Mouse (Mus musculus): Measurements from ENCODE around the gene N4bp1. TPM values are rescaled to one million over a fixed set of nuclear protein-coding genes. Genes with fewer than 3 reads are reported as not detected.

The N4bp1 gene
- polyA plus RNA-seq, 1 experiment from 2014 or later, result 12.7 TPM

GRCm38 (mm10) chr8:86871421-86871820, 13.6 kb downstream of the N4bp1 start:
- H3K4me2 ChIP-seq, result no peak overlapping the region
- H3K4me1 ChIP-seq, result peaks cover 16% of the 10 kb centered on the region
- H3K9me3 ChIP-seq, result no peaks in the 10 kb centered on the region
- WGBS, result 96% methylated on average over 2 of the region's 2 CpGs
- no peak overlapping the region for H3K9ac ChIP-seq
- no peak overlapping the region for H3K4me3 ChIP-seq (replicated peaks)
- ATAC-seq (ENCODE audit: low FRiP score), result no peak
- no peaks in the 10 kb centered on the region for H3K27me3 ChIP-seq
- H3K27ac ChIP-seq, result no peak overlapping the region
- H3K36me3 ChIP-seq (replicated peaks), result no peaks in the 10 kb centered on the region

- 89% methylated on average over 2 of the region's 2 CpGs for WGBS
- Histone ChIP-seq H3K27ac (no peak overlapping the region), H3K4me1 (peaks cover 16% of the 10 kb centered on the region), H3K9me3 (no peaks in the 10 kb centered on the region), H3K27me3 (no peaks in the 10 kb centered on the region), H3K9ac (no peak overlapping the region), H3K4me3 (replicated peaks) (no peak overlapping the region), H3K4me2 (no peak overlapping the region), H3K36me3 (replicated peaks) (no peaks in the 10 kb centered on the region)
- no peak for ATAC-seq (ENCODE audit: low FRiP score)
Observed at GRCm38 (mm10) chr8:86870771-86871170, 14.3 kb downstream of the N4bp1 start.

GRCm38 (mm10) chr8:86868041-86868440, 17.0 kb downstream of the N4bp1 start:
- Histone ChIP-seq H3K27me3 (no peaks in the 10 kb centered on the region), H3K9me3 (no peaks in the 10 kb centered on the region), H3K4me1 (peaks cover 6% of the 10 kb centered on the region; the same call in 1 of the 2 replicates), H3K4me2 (no peak overlapping the region), H3K4me3 (replicated peaks) (no peak overlapping the region), H3K9ac (no peak overlapping the region), H3K36me3 (replicated peaks) (no peaks in the 10 kb centered on the region), H3K27ac (no peak overlapping the region)
- WGBS, result 87% methylated on average over 3 of the region's 3 CpGs
- no peak for ATAC-seq (ENCODE audit: low FRiP score)

GRCm38 (mm10) chr8:86864764-86865163, 20.3 kb downstream of the N4bp1 start:
- peaks cover 21% of the 10 kb centered on the region for H3K36me3 ChIP-seq (replicated peaks)
- no peaks in the 10 kb centered on the region for H3K27me3 ChIP-seq
- no peak overlapping the region for H3K4me3 ChIP-seq (replicated peaks)
- no peaks in the 10 kb centered on the region for H3K9me3 ChIP-seq
- 90% methylated on average over 4 of the region's 4 CpGs for WGBS
- no peak overlapping the region for H3K27ac ChIP-seq
- H3K9ac ChIP-seq, result no peak overlapping the region
- H3K4me1 ChIP-seq, result no peaks in the 10 kb centered on the region
- ATAC-seq (ENCODE audit: low FRiP score), result no peak
- H3K4me2 ChIP-seq, result no peak overlapping the region

- 92% methylated on average over 4 of the region's 4 CpGs for WGBS
- ATAC-seq (ENCODE audit: low FRiP score), result no peak
- H3K9ac ChIP-seq, result no peak overlapping the region
- no peaks in the 10 kb centered on the region for H3K4me1 ChIP-seq
- H3K36me3 ChIP-seq (replicated peaks), result peaks cover 29% of the 10 kb centered on the region
- H3K27ac ChIP-seq, result no peak overlapping the region
- no peak overlapping the region for H3K4me2 ChIP-seq
- H3K27me3 ChIP-seq, result no peaks in the 10 kb centered on the region
- H3K9me3 ChIP-seq, result no peaks in the 10 kb centered on the region
- no peak overlapping the region for H3K4me3 ChIP-seq (replicated peaks)
Observed at GRCm38 (mm10) chr8:86862837-86863236, 22.2 kb downstream of the N4bp1 start.

DNA sequence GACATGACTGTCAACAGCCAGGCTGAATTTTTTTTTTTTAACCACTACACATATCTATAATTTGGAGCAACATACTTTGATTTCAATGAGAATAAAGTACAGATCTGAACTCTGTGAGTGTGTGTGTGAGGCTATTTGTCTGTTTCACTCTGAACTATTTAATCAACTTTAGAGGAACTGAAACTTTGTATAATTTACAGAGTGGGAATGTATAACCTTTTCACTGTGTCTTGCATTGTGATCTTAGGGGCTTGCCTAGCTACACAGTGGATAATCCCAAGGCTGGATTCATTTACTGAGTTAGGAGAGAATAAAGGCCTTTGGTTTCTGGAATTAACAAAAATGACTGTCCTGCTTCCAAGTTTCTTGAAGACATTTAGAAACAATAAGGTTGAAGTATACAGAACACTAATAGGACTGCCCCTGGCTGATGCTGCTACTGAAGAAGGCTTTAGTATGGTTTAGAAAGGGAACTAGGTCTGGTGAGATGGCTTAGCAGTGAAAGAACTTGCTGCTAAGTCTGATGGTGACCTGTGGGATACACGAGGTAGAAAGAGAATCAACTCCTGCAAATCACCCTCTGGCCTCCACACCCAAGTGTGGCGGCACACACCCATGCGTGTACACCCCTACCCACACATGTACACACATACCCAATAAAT, 22.8 kb downstream of the N4bp1 start:
- no peak overlapping the region for H3K27ac ChIP-seq
- H3K4me3 ChIP-seq (replicated peaks), result no peak overlapping the region
- H3K4me2 ChIP-seq, result no peak overlapping the region
- H3K9me3 ChIP-seq, result no peaks in the 10 kb centered on the region
- peaks cover 29% of the 10 kb centered on the region for H3K36me3 ChIP-seq (replicated peaks)
- 86% methylated on average over 3 of the region's 3 CpGs for WGBS
- H3K9ac ChIP-seq, result no peak overlapping the region
- no peaks in the 10 kb centered on the region for H3K4me1 ChIP-seq
- no peaks in the 10 kb centered on the region for H3K27me3 ChIP-seq
- no peak for ATAC-seq (ENCODE audit: low FRiP score)

DNA sequence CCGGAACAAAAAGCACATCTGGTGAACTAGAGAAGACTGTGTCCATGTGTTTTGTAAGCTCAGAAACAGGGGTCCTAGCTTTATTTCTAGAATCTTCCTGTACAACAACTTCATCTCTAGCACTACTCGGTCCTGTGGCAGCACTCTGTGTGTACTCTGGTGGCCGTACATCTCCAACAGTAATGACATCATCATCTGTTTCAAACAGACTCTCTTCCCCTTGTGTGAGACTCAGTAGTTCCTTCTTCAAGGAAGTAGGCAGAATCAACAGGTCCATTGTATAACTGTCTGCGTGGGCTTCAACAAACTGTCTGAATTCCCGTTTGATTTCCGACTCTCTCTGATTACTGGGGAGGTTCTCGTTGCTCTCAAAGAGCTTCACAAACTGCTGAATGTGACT, 23.5 kb downstream of the N4bp1 start:
- WGBS, result 85% methylated on average over 7 of the region's 7 CpGs
- Histone ChIP-seq H3K4me3 (replicated peaks) (no peak overlapping the region), H3K4me1 (no peaks in the 10 kb centered on the region), H3K27me3 (no peaks in the 10 kb centered on the region), H3K4me2 (no peak overlapping the region), H3K36me3 (replicated peaks) (peaks cover 29% of the 10 kb centered on the region), H3K9me3 (no peaks in the 10 kb centered on the region), H3K27ac (no peak overlapping the region), H3K9ac (no peak overlapping the region)
- no peak for ATAC-seq (ENCODE audit: low FRiP score)

DNA sequence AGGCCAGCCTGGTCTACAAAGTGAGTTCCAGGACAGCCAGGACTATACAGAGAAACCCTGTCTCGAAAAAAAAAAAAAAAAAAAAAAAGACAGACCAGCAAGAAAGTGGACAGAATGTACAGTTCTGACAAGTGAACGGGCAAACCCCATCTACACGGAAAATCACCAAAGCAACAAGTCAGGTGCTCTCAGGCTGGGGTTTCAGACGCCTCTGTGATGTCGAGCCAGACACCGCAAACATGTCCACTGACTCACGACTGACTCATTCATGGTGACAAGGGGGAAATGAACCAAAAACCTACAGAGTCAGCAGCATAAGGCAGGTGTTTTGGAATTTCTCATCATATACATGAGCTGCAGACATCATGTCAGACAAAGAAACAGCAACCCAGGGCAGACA, 28.8 kb downstream of the N4bp1 start:
- H3K27me3 ChIP-seq, result no peaks in the 10 kb centered on the region
- H3K9ac ChIP-seq, result no peak overlapping the region
- no peak overlapping the region for H3K27ac ChIP-seq
- H3K4me1 ChIP-seq, result peaks cover 26% of the 10 kb centered on the region
- H3K36me3 ChIP-seq (replicated peaks), result peaks cover 23% of the 10 kb centered on the region
- ATAC-seq (ENCODE audit: low FRiP score), result no peak
- WGBS, result 84% methylated on average over 7 of the region's 7 CpGs
- no peak overlapping the region for H3K4me3 ChIP-seq (replicated peaks)
- H3K4me2 ChIP-seq, result no peak overlapping the region
- H3K9me3 ChIP-seq, result no peaks in the 10 kb centered on the region

- Histone ChIP-seq H3K27me3 (no peaks in the 10 kb centered on the region), H3K9ac (0 out of 2 replicates have a peak overlapping the region, but pooled peaks have one; percentile 30), H3K4me3 (replicated peaks) (no peak overlapping the region), H3K36me3 (replicated peaks) (peaks cover 7% of the 10 kb centered on the region), H3K4me1 (peaks cover 26% of the 10 kb centered on the region), H3K9me3 (no peaks in the 10 kb centered on the region), H3K27ac (no peak overlapping the region), H3K4me2 (no peak overlapping the region)
- 40% methylated on average over 11 of the region's 11 CpGs for WGBS
- no peak for ATAC-seq (ENCODE audit: low FRiP score)
Observed at GRCm38 (mm10) chr8:86854686-86855085, 30.4 kb downstream of the N4bp1 start.

DNA sequence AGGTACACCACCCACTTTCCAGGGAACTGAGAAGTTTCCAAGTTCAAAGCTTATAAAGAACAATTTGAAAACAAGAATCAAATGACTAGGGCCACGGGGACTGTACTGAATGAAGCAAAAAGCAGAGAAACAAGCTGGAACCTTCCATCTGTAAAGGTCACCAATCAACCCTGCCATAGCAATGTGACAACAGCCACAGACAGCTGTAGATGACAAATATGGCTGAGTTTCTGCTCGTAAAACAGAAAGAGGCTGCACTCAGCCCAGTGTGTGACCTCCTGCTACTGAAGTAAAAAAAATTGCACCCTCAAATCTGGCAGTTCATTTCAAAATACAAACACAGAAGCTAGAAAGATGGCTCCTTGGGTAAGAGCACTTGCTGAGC, 31.1 kb downstream of the N4bp1 start:
- H3K4me2 ChIP-seq, result no peak overlapping the region
- H3K36me3 ChIP-seq (replicated peaks), result peaks cover under 1% of the 10 kb centered on the region; the same call in 1 of the 2 replicates
- H3K4me1 ChIP-seq, result peaks cover 26% of the 10 kb centered on the region
- H3K4me3 ChIP-seq (replicated peaks), result no peak overlapping the region
- H3K9me3 ChIP-seq, result no peaks in the 10 kb centered on the region
- H3K9ac ChIP-seq, result no peak overlapping the region
- no peaks in the 10 kb centered on the region for H3K27me3 ChIP-seq
- no peak for ATAC-seq (ENCODE audit: low FRiP score)
- 77% methylated on average over 2 of the region's 2 CpGs for WGBS
- no peak overlapping the region for H3K27ac ChIP-seq

DNA sequence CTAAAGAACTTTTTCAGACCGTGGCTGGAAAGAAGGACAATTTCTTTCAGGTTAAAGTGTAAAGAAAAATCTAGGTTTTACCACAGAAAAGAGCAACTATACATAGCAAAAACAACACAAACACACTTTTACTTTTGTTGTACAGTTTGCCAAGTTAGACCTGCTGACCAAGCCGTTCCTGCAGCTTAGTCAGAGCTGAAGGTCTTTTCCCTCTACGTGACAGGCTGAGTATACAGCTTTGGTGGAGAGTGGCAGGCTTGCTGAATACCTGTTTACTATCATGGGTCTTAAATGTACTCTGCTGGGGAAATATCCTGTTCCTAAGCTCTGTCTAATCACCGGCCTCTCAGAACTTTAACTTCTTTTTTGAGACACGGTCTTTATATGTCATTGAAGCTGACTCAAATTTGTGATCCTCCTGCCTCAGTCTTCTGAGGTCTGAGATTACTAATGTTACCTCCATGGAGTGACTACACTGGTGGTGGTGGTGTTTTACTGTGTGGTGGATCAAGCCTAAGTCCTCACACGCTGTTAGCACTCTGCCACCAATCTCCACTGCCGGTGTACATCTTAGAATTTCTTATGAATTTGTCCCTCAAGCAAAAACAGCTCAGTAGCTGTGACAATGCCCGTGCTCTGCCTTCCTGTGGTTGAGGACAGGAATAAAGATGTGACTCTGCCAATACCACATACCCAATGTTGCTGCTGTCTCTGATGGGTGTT, 31.6 kb downstream of the N4bp1 start:
- Histone ChIP-seq H3K9me3 (no peaks in the 10 kb centered on the region), H3K4me1 (peaks cover 26% of the 10 kb centered on the region), H3K27me3 (no peaks in the 10 kb centered on the region), H3K36me3 (replicated peaks) (peaks cover 2% of the 10 kb centered on the region; the same call in 1 of the 2 replicates), H3K27ac (no peak overlapping the region), H3K4me3 (replicated peaks) (no peak overlapping the region), H3K9ac (no peak overlapping the region), H3K4me2 (no peak overlapping the region)
- WGBS, result 91% methylated on average over 8 of the region's 8 CpGs
- no peak for ATAC-seq (ENCODE audit: low FRiP score)

- Histone ChIP-seq H3K9me3 (no peaks in the 10 kb centered on the region), H3K27ac (no peak overlapping the region), H3K4me1 (peaks cover 26% of the 10 kb centered on the region), H3K9ac (no peak overlapping the region), H3K4me2 (no peak overlapping the region), H3K4me3 (replicated peaks) (no peak overlapping the region), H3K36me3 (replicated peaks) (peaks cover 11% of the 10 kb centered on the region), H3K27me3 (no peaks in the 10 kb centered on the region)
- 95% methylated on average over 3 of the region's 3 CpGs for WGBS
- ATAC-seq (ENCODE audit: low FRiP score), result no peak
Observed at GRCm38 (mm10) chr8:86852491-86852890, 32.6 kb downstream of the N4bp1 start.

DNA sequence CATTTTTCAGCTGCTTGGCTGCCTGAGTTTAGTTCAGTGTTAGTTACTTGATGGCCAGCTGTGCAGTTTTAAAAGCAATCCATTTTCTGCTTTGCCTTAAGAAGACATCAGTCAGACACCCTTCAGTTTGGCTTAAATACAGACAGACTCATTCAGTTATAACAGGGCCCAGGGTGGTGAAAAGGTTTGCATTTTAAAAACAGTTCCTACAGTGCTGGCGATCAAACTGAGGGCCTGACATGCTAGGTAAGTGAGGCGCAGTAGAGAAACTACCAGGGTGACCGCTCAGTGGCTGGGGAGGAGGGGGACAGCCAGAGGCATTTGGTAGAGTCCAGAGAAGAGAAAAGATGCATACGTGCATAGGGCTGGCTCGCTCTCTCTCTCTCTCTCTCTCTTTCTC, 36.2 kb downstream of the N4bp1 start:
- peaks cover 31% of the 10 kb centered on the region for H3K36me3 ChIP-seq (replicated peaks)
- 88% methylated on average over 5 of the region's 5 CpGs for WGBS

More for the DNA sequence above, 36.2 kb downstream of the N4bp1 start:
- no peaks in the 10 kb centered on the region for H3K9me3 ChIP-seq
- H3K27ac ChIP-seq, result no peak overlapping the region
- H3K9ac ChIP-seq, result no peak overlapping the region
- no peak overlapping the region for H3K4me2 ChIP-seq
- no peaks in the 10 kb centered on the region for H3K27me3 ChIP-seq
- no peak overlapping the region for H3K4me3 ChIP-seq (replicated peaks)
- peaks cover 6% of the 10 kb centered on the region for H3K4me1 ChIP-seq
- ATAC-seq (ENCODE audit: low FRiP score), result no peak

All from forebrain, embryonic 12.5 days (tissue).